Mouse (Mus musculus) spleen, adult 10 weeks (tissue): ENCODE measurements around the gene Esf1. TPM values are rescaled to one million over a fixed set of nuclear protein-coding genes. Genes with fewer than 3 reads are reported as not detected.

Experiments
- polyA plus RNA-seq: library from polyadenylated mRNA; stranded (reverse); fragments of 350-450 nt; fragmentation: Illumina TruSeq; extraction: RNeasy Lipid Tissue Mini Kit (QIAGEN cat#74804); gene quantifications from one replicate; pipeline ENCODE4 v1.2.3, GENCODE M21; 2015; ENCODE audit warnings: low replicate concordance; ENCODE audit not compliant: insufficient read depth

The Esf1 gene
- polyA plus RNA-seq: 34.2 TPM

GRCm38 (mm10) chr2:140170127-140170802, at the start of gene Esf1, which contains the start of gene Ndufaf5:
Gene Esf1, minus strand, starts transcription at chr2:140170564.
Gene Ndufaf5, plus strand, starts transcription at chr2:140170649.

GRCm38 (mm10) chr2:140151743-140152142, 18.6 kb downstream of the Esf1 start, which contains the start of gene Gm17374:
Gene Gm17374, plus strand, starts transcription at chr2:140152043.

Other genes with a start within 250 kb of the Esf1 start
- gene Tasp1, start 103.8 kb downstream of the Esf1 start, polyA plus RNA-seq: 16.4 TPM
- not detected for gene Gm17374, start 18.5 kb downstream of the Esf1 start, polyA plus RNA-seq
- 17.9 TPM for gene Ndufaf5, start 85 bp upstream of the Esf1 start, polyA plus RNA-seq
- gene Sel1l2, start 219.1 kb upstream of the Esf1 start, polyA plus RNA-seq: not detected
- gene Macrod2, start 224.7 kb upstream of the Esf1 start, polyA plus RNA-seq: 2.5 TPM